Mouse (Mus musculus) CD4-positive, CD25-positive, alpha-beta regulatory T cell, adult 4 months (primary cell): Measurements from ENCODE around the gene Adarb2. TPM values are rescaled to one million over a fixed set of nuclear protein-coding genes. Genes with fewer than 3 reads are reported as not detected.

Experiments used
- ATAC-seq: one replicate; pipeline ENCODE4 v1.8.0; 2017
- polyA plus RNA-seq, 2 experiments: library from polyadenylated mRNA; unstranded; fragments of 100-300 nt; shearing (Covaris generic); gene quantifications; one replicate each; pipeline ENCODE4 v1.2.1; 2017

Adarb2 gene
- polyA plus RNA-seq, 2 experiments from 2014 or later = 0.08 to 0.28 TPM

- ATAC-seq = no peak
These were observed 488.8 kb downstream of the Adarb2 start for GRCm38 (mm10) chr13:8691448-8691847.

DNA sequence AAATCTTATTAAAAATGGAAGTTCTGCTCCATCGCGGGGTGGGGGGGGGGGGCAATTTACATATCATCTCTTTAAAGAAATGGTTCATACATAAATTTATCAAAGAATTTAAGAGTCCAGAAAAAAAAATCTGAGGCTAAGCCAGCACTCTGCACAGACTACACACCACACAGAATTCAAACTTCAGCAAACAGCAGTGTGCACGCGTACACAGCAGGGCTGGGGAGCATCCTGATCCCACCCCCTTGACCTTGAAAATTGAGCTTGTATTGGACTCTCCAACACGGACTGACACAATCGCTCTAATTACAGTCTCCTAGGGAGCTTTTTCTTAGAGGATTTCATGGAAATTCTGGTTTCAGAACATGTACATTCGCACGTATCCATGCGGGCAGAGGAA, 490.1 kb downstream of the Adarb2 start:
- ATAC-seq = no peak

DNA sequence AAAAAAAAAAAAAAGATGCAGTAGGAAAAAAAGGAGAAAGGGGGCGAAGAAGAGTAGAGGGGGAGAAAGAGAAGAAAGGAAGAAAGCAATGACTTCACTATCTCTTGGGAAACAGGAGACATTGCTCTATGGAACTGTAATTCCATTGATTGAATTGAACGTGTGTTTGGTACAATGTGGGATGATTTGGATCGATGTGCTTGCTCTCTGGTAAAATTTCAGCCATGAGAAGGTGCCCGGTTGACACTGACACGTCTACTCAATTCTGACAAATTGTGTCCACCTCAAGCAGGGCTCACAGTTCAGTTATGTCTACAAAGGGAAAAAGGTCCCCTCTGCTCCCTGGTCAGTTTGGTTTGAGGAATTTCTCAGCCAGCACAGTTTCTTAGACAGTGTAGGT, 495.8 kb downstream of the Adarb2 start:
- ATAC-seq = no peak

- no peak for ATAC-seq
These were observed 497.2 kb downstream of the Adarb2 start for GRCm38 (mm10) chr13:8699831-8700230.

GRCm38 (mm10) chr13:8700981-8701380, 498.3 kb downstream of the Adarb2 start:
- no peak for ATAC-seq

- no peak for ATAC-seq
These were observed 502.6 kb downstream of the Adarb2 start for GRCm38 (mm10) chr13:8705296-8705695.

- ATAC-seq = no peak
These were observed 510.7 kb downstream of the Adarb2 start for GRCm38 (mm10) chr13:8713377-8713776.

- ATAC-seq = no peak
These were observed 527.4 kb downstream of the Adarb2 start for GRCm38 (mm10) chr13:8729972-8730645.

- ATAC-seq = no peak
These were observed 534.6 kb downstream of the Adarb2 start for GRCm38 (mm10) chr13:8737139-8737865.

DNA sequence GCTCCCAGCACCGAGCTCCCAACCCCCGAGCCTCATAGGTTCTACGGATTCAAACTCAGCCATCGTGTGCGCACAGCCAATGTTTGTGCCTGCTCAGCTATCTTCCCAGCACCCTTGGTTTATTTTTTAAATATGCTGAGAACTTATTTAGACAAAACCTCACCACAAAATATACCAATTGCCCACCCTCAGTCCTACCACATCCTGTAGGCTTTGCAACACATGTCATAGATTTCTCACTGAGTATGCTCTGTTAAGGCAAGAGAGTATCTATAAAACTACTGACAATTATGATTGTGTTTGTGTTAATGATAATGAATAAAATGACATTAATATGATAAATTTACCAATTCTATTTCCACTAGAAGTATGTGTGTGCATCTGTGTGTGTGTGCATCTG, 540.1 kb downstream of the Adarb2 start:
- ATAC-seq = peak; percentile 82

DNA sequence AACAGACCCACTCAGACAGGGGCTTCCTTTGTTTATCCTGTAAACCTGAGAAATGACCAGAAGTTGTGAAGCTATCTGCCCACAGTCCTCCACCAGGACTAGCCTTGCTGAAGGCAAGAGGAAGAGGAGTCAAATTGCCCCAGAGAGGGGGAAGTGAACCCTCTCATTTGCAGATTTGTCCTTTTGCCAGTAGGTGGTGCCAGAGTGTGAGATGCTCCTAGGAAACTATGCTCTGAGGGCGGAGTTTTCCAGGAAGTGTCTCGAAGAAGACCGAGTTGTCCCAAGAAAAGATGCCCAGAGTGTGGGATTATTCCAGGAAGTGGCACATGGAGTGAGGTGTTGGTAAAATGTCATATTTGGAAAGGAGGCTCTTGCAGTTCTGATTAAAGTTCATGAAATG, 541.9 kb downstream of the Adarb2 start:
- ATAC-seq = peak; percentile 38

- ATAC-seq = no peak
These were observed 542.9 kb downstream of the Adarb2 start for GRCm38 (mm10) chr13:8745596-8745995.

DNA sequence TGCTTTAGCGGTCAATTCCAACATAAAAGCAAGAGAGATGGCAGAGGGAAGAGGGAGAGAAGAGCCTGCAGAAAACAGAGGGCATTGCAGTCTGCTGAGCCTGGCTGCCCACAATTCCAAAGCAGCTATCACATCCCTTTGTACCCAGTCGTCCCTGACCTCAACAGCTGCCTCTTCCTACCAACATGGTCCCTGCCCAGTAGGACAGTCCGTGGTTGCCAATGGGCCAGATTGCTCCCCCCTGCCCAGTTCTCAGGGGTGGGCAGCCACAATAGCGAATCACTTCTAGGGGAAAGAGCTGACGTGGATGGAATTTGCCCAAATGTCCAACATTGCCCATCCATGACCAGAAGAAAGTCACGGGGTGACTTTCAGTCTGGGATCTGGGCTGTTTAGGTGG, 546.8 kb downstream of the Adarb2 start:
- no peak for ATAC-seq

DNA sequence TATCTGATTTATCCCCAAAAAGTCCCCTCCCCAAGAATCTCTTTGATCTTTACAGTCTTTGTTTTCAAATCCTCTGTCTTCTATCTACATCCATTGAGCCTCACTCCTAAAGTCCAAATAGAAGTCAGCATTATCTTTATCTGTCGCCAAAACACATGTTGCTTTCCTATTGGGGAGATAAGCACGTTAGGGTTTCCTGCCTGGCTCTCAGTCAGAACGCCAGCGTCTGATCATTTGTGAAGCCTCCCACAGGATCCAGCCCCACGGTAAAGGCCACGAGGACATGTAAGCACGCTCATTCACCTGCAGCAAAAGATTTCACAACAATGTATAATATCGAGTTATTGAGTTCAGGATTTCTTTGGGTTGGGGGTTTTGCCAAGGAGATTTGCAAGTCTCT, 558.3 kb downstream of the Adarb2 start:
- no peak for ATAC-seq

GRCm38 (mm10) chr13:8769654-8770227, 567.1 kb downstream of the Adarb2 start:
- no peak for ATAC-seq

DNA sequence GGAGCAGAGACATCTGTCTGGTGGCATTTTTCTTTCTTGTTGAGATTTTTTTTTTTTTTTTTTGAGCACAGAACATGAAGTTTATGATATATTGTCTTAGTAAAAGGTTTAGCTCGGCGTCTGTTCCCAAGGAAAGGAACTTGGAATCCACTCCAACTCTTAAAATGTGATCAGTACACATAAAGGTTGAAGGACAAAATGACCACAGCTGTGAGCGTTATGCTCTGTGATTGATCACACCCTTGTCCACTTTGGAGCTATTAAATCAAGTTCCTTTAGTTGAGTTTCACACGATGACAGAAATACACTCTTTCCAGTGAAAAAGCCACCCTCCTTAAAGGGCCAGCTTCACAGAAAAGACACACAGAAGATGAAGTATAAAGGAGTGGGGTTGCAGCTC, 568.0 kb downstream of the Adarb2 start:
- ATAC-seq = no peak

DNA sequence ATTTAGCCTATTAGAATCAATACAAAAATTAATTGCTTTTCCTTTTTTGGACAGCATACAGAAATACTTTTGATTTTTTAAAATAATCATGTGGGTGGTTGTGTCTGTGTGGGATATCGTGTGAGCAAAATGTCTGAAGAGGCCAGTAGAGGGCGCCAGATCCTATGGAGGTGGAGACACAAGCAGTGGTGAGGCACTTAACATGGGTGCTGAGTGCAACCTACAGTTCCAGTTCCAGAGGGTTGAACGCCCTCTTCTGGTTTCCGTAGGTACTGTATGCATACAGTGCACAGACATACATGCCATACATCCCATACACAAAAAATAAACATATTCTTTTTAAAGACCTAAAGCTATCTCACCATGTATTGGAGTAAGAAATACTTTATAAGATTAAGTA, 577.8 kb downstream of the Adarb2 start:
- peak; percentile 76 for ATAC-seq

DNA sequence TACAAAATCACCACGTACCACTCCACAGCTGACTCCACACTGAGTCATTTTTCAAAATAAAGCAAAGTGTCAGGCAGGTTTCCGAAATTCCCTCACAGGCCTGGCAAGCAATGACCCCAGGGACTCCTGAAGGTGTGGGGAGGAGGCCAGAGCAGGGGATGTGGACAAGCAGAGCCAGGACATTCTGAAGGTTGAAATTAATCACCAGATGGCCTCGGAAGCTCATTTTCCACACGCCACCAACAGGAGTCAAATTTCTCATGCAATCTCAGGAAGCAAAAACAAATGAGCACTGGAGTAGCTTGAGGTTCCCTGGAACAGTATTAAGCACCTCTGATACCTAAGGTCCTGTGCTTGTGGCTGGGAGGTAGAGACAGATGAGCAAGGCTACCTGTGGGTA, 580.0 kb downstream of the Adarb2 start:
- ATAC-seq = no peak

- no peak for ATAC-seq
These were observed 581.1 kb downstream of the Adarb2 start for GRCm38 (mm10) chr13:8783686-8784307.

- no peak for ATAC-seq
These were observed 581.8 kb downstream of the Adarb2 start for GRCm38 (mm10) chr13:8784308-8785061.

DNA sequence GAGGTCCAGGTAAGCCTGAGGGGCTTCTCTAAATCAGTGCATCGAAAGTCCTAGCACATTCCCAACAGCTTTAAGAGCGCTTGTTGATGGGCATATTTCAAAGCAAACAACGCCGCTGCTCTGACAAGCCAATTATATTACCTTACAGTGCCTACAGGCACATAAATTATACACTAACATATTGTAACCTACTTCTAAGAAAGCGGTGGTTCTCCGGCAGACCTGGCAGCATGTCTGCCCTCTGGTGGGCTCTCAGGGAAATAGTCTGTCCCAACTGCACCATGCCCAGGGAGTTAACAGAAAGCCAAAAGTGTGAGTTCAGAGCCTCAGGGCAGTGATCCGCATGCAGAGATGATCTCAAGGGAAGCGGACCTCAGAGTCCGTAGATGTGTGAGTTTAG, 582.5 kb downstream of the Adarb2 start:
- ATAC-seq = peak; percentile 84

DNA sequence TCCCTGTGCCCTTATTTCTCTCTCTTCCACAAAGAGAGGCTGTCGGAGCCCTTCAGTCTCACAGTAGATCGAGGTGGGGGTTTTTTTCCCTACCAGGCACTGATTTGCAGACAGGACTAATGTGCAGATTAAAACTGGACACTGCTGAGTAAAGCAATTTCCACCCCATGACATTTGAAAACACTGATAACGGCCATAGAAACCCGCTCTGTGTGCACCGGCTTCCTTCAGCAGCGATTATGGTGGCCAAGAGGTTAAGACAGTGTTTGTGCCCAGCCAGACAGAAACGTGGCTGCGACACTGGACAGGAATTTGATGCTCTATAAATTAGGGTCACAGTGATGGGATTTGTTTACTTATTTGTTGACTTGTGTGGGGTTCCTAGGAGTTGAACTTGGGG, 590.6 kb downstream of the Adarb2 start:
- no peak for ATAC-seq

DNA sequence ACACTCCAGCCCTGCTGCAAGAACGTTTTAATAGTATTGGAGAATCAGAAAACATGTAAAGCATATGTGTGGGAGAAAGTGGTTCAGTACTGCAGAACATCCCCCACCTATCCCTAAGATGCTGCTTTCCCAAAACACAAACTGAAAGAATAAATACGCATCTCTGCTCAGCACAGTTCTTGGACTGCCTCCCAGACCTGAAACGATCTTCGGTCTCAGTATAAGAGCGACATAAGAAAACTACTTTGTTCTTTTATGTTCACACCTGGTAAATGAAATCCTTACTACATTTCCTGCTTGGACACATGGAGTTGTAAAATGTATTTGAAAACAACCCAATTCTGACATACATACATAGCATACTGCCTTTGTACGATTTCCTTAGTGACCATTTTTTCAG, 597.9 kb downstream of the Adarb2 start:
- ATAC-seq = no peak
